Mouse (Mus musculus): Measurements from ENCODE around the gene Nbas.

DNA sequence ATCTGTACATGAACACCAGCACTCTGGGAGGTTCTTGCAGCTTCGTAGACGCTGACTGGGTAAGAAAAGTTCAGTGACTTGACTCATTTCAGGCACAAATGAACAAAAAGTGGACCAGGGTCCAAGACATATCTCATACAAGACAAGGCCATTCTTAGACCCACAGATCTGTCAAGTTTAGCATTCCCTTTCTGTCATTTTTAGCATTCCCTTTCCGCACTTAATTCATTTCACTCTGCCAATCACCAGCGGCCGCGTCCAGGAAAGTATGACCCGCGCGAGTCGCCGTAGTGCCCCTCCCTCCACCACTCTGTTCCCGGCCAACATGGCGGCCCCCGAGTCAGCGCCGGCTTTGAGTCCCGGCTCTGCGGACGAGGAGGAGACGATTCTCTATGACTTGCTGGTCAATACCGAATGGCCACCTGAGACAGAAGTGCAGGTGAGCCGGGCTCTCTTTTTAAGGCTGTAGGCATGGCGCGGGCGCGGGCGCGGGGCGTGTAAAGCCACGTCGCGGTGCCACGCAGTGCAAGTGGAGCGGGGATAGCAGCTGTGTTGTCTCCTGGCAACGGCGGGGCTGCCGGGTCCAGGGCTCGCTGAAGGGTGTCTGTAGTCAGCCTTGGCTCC, at the start of gene Nbas:
- TF ChIP-seq EP300 (IDR thresholded peaks at IDR 0.05; ENCODE audit: insufficient read depth, low read depth, low read length) = no peak
- no peak for TF ChIP-seq CTCF (IDR thresholded peaks at IDR 0.05; ENCODE audit: low read depth, low read length)
- no peak for TF ChIP-seq POLR2A (IDR thresholded peaks at IDR 0.05; ENCODE audit: insufficient read depth, low read length)
